Mouse (Mus musculus) myocyte (in vitro differentiated cells): ENCODE results near the gene Acadvl. TPM values are rescaled to one million over a fixed set of nuclear protein-coding genes. Genes with fewer than 3 reads are reported as not detected.

Experiments used
- H3K27me3 ChIP-seq: one replicate; pipeline ENCODE4 v1.6.1; 2011; ENCODE audit not compliant: control insufficient read depth, insufficient read depth, insufficient read length
- H3K36me3 ChIP-seq: one replicate; pipeline ENCODE4 v1.6.1; 2011; ENCODE audit not compliant: control insufficient read depth, insufficient read depth
- H3K4me2 ChIP-seq: one replicate; pipeline ENCODE4 v1.6.1; 2011; ENCODE audit warnings: low read depth, control low read depth
- H3K4me3 ChIP-seq: one replicate; pipeline ENCODE4 v1.5.1; 2011; ENCODE audit warnings: mild to moderate bottlenecking, control low read depth, moderate library complexity
- H3K79me2 ChIP-seq: one replicate; pipeline ENCODE4 v1.6.1; 2011; ENCODE audit not compliant: control insufficient read depth, insufficient read depth
- H3ac ChIP-seq: one replicate; pipeline ENCODE4 v1.6.1; 2011; ENCODE audit not compliant: control insufficient read depth, insufficient read length
- CEBPB ChIP-seq: IDR thresholded peaks from 2 replicates; pipeline ENCODE4 v1.6.1; 2011; ENCODE audit warnings: mild to moderate bottlenecking, moderate library complexity; ENCODE audit not compliant: poor library complexity, insufficient read depth, severe bottlenecking
- E2F4 ChIP-seq: IDR thresholded peaks from one replicate; pipeline ENCODE4 v1.6.1; 2011; ENCODE audit warnings: mild to moderate bottlenecking, control low read depth, moderate library complexity; ENCODE audit not compliant: insufficient read depth
- MAX ChIP-seq: IDR thresholded peaks from one replicate; pipeline ENCODE4 v1.6.1; 2011; ENCODE audit warnings: low read depth, mild to moderate bottlenecking, control low read depth
- MYOD1 ChIP-seq, 3 experiments: IDR thresholded peaks; one replicate each; pipeline ENCODE4 v1.6.1; 2011; ENCODE audit warnings: control low read depth in 2 of 3, low read depth in 2 of 3, mild to moderate bottlenecking in 2 of 3, moderate library complexity in 1 of 3; ENCODE audit not compliant: insufficient read length in 2 of 3, control insufficient read depth in 1 of 3
- MYOG ChIP-seq, 3 experiments: IDR thresholded peaks; one replicate each; pipeline ENCODE4 v1.6.1; 2011; ENCODE audit warnings: control low read depth in 2 of 3, low read depth in 2 of 3, mild to moderate bottlenecking in 2 of 3; ENCODE audit not compliant: insufficient read length in 2 of 3, control insufficient read depth in 1 of 3, insufficient read depth in 1 of 3
- POLR2A ChIP-seq: IDR thresholded peaks from one replicate; pipeline ENCODE4 v1.6.1; 2011; ENCODE audit warnings: low read depth, mild to moderate bottlenecking, control low read depth, moderate library complexity; ENCODE audit not compliant: insufficient read length
- POLR2AphosphoS2 ChIP-seq: IDR thresholded peaks from one replicate; pipeline ENCODE4 v1.6.1; 2011; ENCODE audit warnings: low read depth, control low read depth; ENCODE audit not compliant: insufficient read length
- REST ChIP-seq: IDR thresholded peaks from one replicate; pipeline ENCODE4 v1.6.1; 2011; ENCODE audit warnings: mild to moderate bottlenecking, control low read depth, moderate library complexity; ENCODE audit not compliant: insufficient read depth, insufficient read length
- SRF ChIP-seq: IDR thresholded peaks from one replicate; pipeline ENCODE4 v1.6.1; 2011; ENCODE audit warnings: low read depth; ENCODE audit not compliant: control insufficient read depth, insufficient read length
- TCF12 ChIP-seq: IDR thresholded peaks from one replicate; pipeline ENCODE4 v1.6.1; 2011; ENCODE audit warnings: mild to moderate bottlenecking, control low read depth; ENCODE audit not compliant: poor library complexity, insufficient read depth, severe bottlenecking
- TCF3 ChIP-seq: IDR thresholded peaks from one replicate; pipeline ENCODE4 v1.6.1; 2011; ENCODE audit warnings: low read depth, control low read depth; ENCODE audit not compliant: insufficient read length
- USF1 ChIP-seq: IDR thresholded peaks from one replicate; pipeline ENCODE4 v1.6.1; 2011; ENCODE audit warnings: low read depth, mild to moderate bottlenecking, control low read depth, moderate library complexity
- polyA plus RNA-seq: library from polyadenylated mRNA; unstranded; fragments of >200 nt; fragmentation: generic; extraction: Trizol; gene quantifications from one replicate; pipeline ENCODE4 v1.2.1, GENCODE M21; 2012; ENCODE audit warnings: missing spikeins

Acadvl gene
- polyA plus RNA-seq, 1 experiment = 130 TPM

DNA sequence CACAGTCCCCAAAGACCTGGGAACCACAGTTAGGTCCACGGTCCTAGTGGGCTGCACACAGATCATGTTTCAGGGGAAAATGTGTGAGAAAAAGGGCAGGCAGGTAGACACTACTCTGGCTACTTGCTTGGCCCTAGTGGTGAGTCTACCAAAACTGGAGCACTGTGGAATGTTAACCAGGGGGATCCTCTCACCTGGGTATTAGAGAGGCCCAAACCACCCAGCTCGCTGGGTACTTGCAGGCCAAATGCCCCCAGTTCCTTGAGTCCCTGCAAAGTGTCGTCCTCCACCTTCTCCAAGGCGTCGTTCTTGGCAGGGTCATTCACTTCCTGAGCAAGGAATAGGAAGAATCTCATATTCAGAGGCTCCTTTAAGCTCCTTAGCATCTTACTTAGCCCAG, 1.2 kb downstream of the Acadvl start:
- H3K4me2 ChIP-seq = peak overlapping the region; percentile 66
- peak overlapping the region; percentile 28 for H3K4me3 ChIP-seq

DNA sequence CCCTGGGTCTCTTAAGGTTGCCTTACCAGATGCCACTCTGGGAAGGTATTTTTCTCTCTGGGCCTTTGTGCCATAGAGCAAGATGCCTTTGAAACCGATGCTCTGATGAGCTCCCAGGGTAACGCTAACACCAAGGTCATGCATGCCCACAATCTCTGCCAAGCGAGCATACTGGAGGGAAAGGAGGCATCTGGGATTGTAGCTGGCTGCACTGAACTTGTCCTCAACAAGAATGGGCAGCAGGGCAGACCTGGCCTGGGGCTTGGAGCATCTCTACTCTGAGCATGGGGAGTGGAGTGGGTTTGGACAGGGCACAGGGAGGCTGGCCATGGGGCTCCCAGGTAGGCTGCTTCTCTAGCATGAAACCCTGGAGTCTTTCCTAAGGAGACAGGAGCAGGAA, 1.8 kb downstream of the Acadvl start:
- Histone ChIP-seq H3ac (no peak overlapping the region), H3K4me2 (no peak overlapping the region), H3K79me2 (peaks cover 4% of the 10 kb centered on the region), H3K27me3 (no peaks in the 10 kb centered on the region), H3K36me3 (peaks cover 30% of the 10 kb centered on the region), H3K4me3 (no peak overlapping the region)
- TF ChIP-seq SRF (no peak), TCF3 (no peak), TCF12 (no peak), USF1 (no peak), MAX (no peak), POLR2A (no peak), CEBPB (no peak), MYOG (IDR thresholded peaks at IDR 0.05; ENCODE audit: control insufficient read depth in 1 of 3, insufficient read depth in 1 of 3, insufficient read length in 2 of 3, low read depth in 2 of 3) (no peak), MYOD1 (IDR thresholded peaks at IDR 0.05; ENCODE audit: control insufficient read depth in 1 of 3, insufficient read length in 2 of 3, low read depth in 2 of 3) (no peak), E2F4 (no peak), POLR2AphosphoS2 (no peak), REST (no peak)

More for the DNA sequence above, 1.2 kb downstream of the Acadvl start:
- Histone ChIP-seq H3K27me3 (no peaks in the 10 kb centered on the region), H3K36me3 (peaks cover 29% of the 10 kb centered on the region), H3K79me2 (peaks cover 10% of the 10 kb centered on the region), H3ac (no peak overlapping the region)
- TF ChIP-seq USF1 (no peak), POLR2AphosphoS2 (peak; percentile 40), POLR2A (no peak)

DNA sequence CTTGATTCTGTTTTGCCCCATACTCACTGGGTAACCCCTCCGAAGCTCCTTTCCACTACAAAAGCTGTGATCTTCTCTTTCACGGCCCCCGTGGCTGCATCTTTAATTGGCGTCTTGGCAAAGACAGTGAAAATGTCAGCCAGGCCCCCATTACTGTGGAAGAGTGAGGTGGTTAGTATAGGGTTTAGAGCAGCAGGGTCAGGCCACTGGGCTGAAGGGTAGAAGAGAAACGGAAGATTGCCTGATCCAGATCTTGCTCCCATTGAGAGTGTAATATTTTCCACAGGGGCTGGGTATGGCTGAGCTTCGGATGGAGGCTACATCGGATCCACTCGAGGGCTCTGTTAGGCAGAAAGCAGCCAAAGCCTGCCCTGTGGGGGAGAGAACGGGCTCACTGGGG, 2.3 kb downstream of the Acadvl start:
- no peak for TF ChIP-seq CEBPB
- TF ChIP-seq MYOG (IDR thresholded peaks at IDR 0.05; ENCODE audit: control insufficient read depth in 1 of 3, insufficient read depth in 1 of 3, insufficient read length in 2 of 3, low read depth in 2 of 3) = no peak
- TF ChIP-seq MYOD1 (IDR thresholded peaks at IDR 0.05; ENCODE audit: control insufficient read depth in 1 of 3, insufficient read length in 2 of 3, low read depth in 2 of 3) = no peak
- no peak for TF ChIP-seq USF1
- TF ChIP-seq TCF12 = no peak
- no peak for TF ChIP-seq E2F4
- TF ChIP-seq SRF = no peak
- TF ChIP-seq TCF3 = no peak
- TF ChIP-seq POLR2A = no peak
- TF ChIP-seq REST = no peak
- no peak for TF ChIP-seq MAX
- no peak for TF ChIP-seq POLR2AphosphoS2
- Histone ChIP-seq H3ac (no peak overlapping the region), H3K4me3 (no peak overlapping the region), H3K27me3 (no peaks in the 10 kb centered on the region), H3K4me2 (no peak overlapping the region), H3K36me3 (peaks cover 34% of the 10 kb centered on the region), H3K79me2 (peaks cover under 1% of the 10 kb centered on the region)

DNA sequence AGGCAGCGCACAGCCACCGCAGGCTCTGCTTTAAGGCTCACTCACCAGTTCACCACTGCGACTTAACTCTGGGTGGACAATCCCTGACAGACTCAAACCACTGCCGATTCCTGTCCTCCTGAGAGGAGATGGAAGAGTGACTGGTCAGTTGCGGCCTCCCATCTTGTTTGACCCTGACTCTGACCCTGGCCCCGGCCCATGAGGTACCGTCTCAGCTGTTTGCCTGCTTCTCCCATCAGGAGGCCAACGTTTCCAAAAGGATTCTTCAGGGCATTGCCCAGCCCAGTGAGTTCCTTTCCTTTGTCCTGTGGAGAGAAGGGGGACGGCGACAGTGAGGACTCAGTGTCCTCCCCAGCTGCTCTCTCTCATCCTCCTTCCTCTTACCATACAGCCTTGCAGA, 4.2 kb downstream of the Acadvl start:
- H3K36me3 ChIP-seq = peaks cover 42% of the 10 kb centered on the region
- H3ac ChIP-seq = no peak overlapping the region
- no peaks in the 10 kb centered on the region for H3K79me2 ChIP-seq
- TF ChIP-seq MAX = no peak
- no peak for TF ChIP-seq POLR2AphosphoS2
- no peak for TF ChIP-seq E2F4
- TF ChIP-seq TCF12 = no peak
- TF ChIP-seq POLR2A = no peak
- no peak for TF ChIP-seq CEBPB
- TF ChIP-seq MYOG (IDR thresholded peaks at IDR 0.05; ENCODE audit: control insufficient read depth in 1 of 3, insufficient read depth in 1 of 3, insufficient read length in 2 of 3, low read depth in 2 of 3) = no peak
- no peak for TF ChIP-seq REST
- TF ChIP-seq USF1 = no peak
- TF ChIP-seq TCF3 = no peak
- TF ChIP-seq SRF = no peak
- TF ChIP-seq MYOD1 (IDR thresholded peaks at IDR 0.05; ENCODE audit: control insufficient read depth in 1 of 3, insufficient read length in 2 of 3, low read depth in 2 of 3) = no peak
- no peak overlapping the region for H3K4me3 ChIP-seq
- no peaks in the 10 kb centered on the region for H3K27me3 ChIP-seq
- H3K4me2 ChIP-seq = no peak overlapping the region

DNA sequence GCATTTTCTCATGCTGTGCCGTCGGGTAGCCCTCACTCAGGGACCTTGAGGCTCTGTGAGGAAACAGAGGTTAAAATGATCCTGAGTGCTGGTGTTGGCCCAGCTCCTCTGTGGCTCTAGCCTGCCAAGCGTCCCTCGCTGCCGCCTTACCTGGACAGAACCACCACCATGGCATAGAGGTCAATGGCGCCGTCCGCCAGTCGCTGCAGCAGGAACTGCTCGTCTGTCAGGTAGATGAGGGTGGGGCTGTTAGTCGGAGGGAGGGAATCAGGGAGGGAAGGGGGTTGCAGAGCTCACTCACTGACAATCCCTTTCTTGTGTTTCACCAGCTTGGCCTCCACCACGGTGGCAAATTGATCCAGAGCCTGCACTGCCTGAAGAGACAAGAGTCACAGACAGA, 4.7 kb downstream of the Acadvl start:
- H3K4me3 ChIP-seq = no peak overlapping the region
- H3K4me2 ChIP-seq = no peak overlapping the region
- TF ChIP-seq REST (no peak), MYOG (IDR thresholded peaks at IDR 0.05; ENCODE audit: control insufficient read depth in 1 of 3, insufficient read depth in 1 of 3, insufficient read length in 2 of 3, low read depth in 2 of 3) (no peak), SRF (no peak), E2F4 (no peak), POLR2AphosphoS2 (no peak), CEBPB (no peak), TCF3 (no peak), MAX (no peak), MYOD1 (IDR thresholded peaks at IDR 0.05; ENCODE audit: control insufficient read depth in 1 of 3, insufficient read length in 2 of 3, low read depth in 2 of 3) (no peak), TCF12 (no peak), USF1 (no peak), POLR2A (no peak)
- H3ac ChIP-seq = no peak overlapping the region
- H3K27me3 ChIP-seq = no peaks in the 10 kb centered on the region
- H3K79me2 ChIP-seq = no peaks in the 10 kb centered on the region
- peaks cover 43% of the 10 kb centered on the region for H3K36me3 ChIP-seq
